Mouse (Mus musculus) ovary, adult 18-20 months (tissue): ENCODE results near the gene Col6a5.

Experiments used
- DNase-seq: peaks from one replicate; pipeline ENCODE4 v3.0.0; 2022; ENCODE audit warnings: low spot score, mixed read lengths

Col6a5 gene

DNA sequence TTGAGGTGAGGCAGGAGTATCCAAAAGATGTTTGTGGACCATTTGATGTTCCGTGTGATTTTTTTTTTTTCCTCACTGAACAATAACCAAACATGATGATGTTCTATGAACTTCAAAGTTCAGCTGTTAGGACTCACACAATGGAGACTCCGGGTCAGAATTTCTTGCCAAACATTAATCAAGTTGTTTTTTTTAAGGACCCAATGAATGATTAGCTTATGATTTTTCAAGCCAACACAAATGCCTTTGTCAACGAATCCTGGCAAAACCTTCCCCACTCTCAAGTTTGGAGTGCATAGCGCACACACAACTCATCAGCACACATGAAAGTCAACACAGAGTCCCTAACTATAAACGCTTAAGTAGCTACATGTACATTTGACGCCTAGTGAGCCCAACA is 139.7 kb downstream of the Col6a5 start:
- DNase-seq = no peak

DNA sequence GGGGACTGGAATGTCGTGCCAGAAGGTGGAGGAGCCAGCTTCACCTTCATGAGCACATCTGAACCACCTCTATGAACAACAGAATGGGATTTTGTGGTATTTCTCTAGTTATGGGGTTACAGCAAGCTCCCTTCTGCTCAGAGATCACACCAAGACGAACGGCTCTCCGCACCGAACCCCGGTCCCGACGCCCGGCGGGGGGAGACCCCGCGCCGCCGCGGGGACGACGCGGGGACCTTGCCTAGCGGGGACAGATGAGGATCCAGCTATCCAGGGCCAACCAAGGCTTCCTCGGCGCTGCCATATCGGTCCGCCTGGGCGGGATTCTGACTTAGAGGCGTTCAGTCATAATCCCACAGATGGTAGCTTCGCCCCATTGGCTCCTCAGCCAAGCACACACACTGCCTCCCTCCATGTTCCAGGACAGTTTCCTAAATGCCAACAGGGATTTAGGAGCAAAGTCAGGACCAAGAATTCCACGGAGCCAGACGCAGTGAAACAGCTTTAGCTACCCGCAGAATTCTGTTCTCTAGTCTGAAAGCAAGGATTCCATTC is 141.2 kb downstream of the Col6a5 start:
- no peak for DNase-seq

DNA sequence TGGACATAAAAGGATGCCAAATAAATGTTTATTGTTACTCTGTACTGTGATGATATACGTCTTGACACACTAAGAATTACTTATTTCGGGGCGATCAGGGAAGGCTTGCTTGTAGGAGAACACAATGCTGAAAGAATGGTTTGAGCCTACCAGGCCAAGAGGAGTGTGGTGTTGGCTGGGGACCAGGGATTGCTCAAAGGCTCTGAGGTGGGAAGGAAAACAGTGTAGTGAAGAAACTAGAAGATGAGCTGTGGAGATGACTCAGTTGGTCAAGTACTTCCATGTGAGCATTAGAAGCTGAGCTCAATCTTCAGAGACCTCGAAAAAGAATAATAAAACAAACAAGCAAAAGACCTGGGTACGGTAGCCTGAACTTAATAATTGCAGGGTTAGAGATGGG is 146.0 kb downstream of the Col6a5 start:
- DNase-seq = no peak

DNA sequence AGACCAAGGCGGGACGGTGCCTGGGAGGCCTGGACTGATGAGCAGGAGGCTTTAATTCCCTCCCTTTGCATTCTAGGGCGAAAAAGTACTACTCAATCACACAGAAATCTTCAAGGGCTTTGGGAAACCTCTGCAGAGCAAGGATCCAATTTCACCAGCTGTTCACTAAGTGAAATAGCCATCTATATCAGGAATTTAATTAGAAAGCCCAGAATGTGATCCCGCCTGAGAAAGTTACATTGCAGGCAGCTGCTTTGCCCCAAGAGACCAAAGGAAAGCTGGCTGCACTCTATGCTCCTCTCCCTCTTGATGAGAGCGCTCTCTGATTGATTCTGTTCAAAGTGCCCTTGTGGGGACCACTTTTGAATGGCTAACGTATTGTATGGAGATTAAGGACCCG is 149.0 kb downstream of the Col6a5 start:
- DNase-seq = no peak

DNA sequence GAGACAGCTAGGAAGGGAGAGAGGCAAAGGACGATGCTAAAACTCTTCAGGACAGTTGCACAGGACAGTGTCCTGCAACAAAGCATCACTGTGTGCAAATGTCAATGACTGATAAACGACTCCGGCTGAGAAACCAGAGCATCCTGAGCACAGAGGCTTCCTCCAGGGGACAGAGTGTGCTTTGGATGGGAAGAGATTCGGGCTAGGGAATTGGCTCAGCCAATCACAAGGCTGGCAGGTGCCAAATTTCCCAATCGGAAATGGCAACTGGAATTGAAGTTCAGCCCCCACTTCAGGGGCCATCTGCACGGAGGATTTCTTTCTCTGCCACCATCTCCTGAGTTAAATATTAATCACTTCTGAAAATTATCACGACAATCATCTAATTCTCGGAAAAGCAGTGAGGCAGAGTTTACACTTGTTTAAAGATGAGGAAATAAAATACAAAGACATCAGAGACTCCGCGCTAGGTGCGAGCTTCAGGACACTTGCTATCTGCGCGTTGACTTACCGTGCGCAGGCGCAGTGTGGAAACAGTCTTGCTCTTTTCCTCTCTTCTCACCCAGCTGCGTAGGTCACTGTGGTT is 151.4 kb downstream of the Col6a5 start:
- DNase-seq = no peak
